Mouse (Mus musculus) urinary bladder, adult 18-20 months (tissue): ENCODE data around the gene Dnhd1.
"Not testable (repeated sequence)": the region's sequence is repeated elsewhere in the genome, so short reads cannot be mapped to it uniquely, and the experiment has no call there.

Experiments
- DNase-seq, 2 experiments: peaks; one replicate each; pipeline ENCODE4 v3.0.0; 2022; ENCODE audit warnings: low spot score in 2 of 2, mixed read lengths in 2 of 2

The Dnhd1 gene

GRCm38 (mm10) chr7:105740089-105740795, 89.6 kb downstream of the Dnhd1 start:
- no peak for DNase-seq

GRCm38 (mm10) chr7:105740851-105741250, 90.2 kb downstream of the Dnhd1 start:
- DNase-seq: no peak

- no peak for DNase-seq
These were observed 91.4 kb downstream of the Dnhd1 start for GRCm38 (mm10) chr7:105741978-105742377.

DNA sequence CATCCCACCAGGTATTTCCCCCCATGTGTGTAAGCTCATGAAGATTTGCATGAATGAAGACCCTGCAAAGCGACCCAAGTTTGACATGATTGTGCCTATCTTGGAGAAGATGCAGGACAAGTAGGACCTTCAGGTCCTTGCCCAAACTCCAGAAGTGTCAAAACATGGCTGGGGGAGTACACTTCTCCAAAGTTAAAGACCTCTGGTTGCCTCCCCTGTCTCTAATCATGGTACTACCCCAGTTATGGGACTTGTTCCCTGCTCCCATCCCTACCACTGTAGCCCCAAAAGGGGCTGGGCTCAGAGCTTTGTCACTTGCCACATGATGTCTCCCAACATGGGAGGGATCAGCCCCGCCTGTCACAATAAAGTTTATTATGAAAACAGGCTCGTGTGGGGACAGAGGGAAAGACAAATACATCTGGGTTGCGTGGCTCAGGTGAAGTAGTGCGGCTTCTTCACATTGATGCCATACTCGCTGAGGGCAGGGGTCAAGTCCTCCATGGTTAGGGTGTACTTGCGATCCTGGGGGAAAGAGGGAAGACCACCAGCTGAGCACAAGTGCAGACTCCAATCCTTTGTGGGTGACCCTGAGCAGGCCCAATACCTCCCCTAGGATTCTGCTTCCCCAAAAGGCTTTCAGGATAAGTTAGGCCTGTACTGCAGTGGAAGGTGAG, 92.0 kb downstream of the Dnhd1 start:
- DNase-seq: not testable (repeated sequence)

GRCm38 (mm10) chr7:105743246-105743925, 92.8 kb downstream of the Dnhd1 start:
- DNase-seq: not testable (repeated sequence)

GRCm38 (mm10) chr7:105743926-105744590, 93.4 kb downstream of the Dnhd1 start, which contains the start of gene Taf10:
Gene Taf10 (minus strand): TSS chr7:105744361.
- peak; percentile 77 to 83 for DNase-seq

DNA sequence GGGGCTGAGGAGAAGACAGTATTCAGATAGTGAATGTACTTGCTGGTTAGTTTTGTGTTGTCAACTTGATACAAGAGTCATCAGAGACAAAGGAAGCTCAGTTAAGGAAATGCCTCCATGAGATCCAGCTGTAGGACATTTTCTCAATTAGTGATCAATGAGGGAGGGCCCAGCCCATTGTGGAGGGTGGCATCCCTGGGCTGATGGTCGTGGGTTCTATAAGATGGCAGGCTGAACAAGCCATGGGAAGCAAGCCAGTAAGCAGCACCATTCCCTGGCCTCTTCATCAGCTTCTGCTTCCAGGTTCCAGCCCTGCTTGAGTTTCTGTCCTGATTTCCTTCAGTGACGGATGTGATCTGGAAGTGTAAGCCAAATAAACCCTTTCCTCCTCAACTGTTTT, 97.1 kb downstream of the Dnhd1 start:
- DNase-seq: no peak

DNA sequence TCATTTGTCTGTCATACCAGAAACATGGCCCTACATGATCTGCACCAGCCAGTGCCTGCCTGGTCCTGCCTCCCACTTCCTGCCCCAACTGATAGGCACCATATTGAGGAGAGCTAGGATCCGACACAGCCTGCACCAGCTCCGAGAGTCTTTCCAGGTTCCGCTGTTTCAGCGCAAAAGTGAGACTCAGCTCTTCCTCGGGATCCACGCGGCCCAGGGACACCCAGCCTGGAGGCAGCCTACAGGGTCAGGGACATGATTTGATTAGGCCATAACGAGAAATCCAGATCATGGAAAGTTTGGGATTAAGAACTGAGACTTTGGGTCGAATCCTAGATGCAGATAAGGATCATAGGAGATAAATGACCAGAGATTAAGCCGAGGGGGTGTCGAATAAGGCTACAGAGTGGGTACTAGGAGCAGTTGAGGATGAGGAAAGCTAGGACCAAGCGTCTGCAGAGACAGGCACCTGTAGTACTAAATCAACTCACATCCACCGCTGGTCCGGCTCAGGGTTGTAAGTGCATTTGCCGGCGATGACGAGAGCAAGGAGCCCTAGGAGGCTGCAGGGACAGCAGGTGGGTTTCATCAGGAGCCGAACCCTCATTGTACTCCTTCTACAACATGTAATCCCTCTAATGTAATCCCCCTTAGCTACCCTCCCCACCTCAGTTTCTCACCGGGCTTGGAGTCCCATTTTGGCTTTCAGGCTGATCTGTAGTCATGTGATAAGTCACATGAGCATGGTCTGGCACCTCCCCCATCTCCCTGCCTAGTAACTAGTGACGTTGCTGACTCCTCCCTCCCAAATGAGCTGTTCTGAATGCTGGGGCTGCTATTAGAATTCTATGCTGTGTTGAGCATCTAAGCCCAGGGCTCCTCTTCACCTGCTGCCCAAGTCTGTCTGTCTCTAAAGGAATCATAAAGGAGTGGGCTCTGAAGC, 101.1 kb downstream of the Dnhd1 start, which contains the start of gene Tpp1:
Tpp1 (minus strand) TSS at position 745 of the 943 bp plus-strand sequence.
- peak; percentile 75 to 88 for DNase-seq

- DNase-seq: no peak
These were observed 102.1 kb downstream of the Dnhd1 start for GRCm38 (mm10) chr7:105752716-105753115.

GRCm38 (mm10) chr7:105753281-105753680, 102.7 kb downstream of the Dnhd1 start:
- DNase-seq: no peak

GRCm38 (mm10) chr7:105761813-105762484, 111.3 kb downstream of the Dnhd1 start:
- DNase-seq: no peak

- no peak for DNase-seq
These were observed 112.1 kb downstream of the Dnhd1 start for GRCm38 (mm10) chr7:105762517-105763270.

GRCm38 (mm10) chr7:105764331-105764730, 113.7 kb downstream of the Dnhd1 start:
- no peak for DNase-seq

DNA sequence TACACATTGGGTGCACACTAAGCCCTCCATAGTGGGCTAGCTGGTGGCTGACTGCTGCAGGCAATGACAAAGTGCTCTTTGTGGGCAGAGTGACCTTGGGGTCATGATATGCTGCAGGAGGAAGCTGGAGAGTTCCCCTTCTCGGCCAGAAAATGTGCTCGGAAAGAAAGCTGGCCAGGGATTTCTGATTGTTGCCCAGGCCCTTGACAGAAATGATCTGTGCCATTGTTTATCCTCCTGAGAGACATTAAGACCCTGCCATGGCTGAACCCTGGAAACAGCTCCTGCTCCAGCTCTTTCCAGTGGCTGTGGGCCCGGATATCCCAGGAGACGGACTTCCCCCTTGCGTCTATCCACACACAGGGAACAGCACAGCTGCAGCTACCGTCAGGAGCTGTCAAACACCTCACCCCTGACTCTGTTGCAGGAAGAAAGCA, 117.1 kb downstream of the Dnhd1 start:
- no peak for DNase-seq

GRCm38 (mm10) chr7:105769959-105770358, 119.3 kb downstream of the Dnhd1 start:
- no peak for DNase-seq
